Mouse (Mus musculus) urinary bladder, adult 18-20 months (tissue): ENCODE data around the gene Slc35g2.

ENCODE experiments used
- DNase-seq, 2 experiments: peaks; one replicate each; pipeline ENCODE4 v3.0.0; 2022; ENCODE audit warnings: low spot score in 2 of 2, mixed read lengths in 2 of 2

Slc35g2 gene

DNA sequence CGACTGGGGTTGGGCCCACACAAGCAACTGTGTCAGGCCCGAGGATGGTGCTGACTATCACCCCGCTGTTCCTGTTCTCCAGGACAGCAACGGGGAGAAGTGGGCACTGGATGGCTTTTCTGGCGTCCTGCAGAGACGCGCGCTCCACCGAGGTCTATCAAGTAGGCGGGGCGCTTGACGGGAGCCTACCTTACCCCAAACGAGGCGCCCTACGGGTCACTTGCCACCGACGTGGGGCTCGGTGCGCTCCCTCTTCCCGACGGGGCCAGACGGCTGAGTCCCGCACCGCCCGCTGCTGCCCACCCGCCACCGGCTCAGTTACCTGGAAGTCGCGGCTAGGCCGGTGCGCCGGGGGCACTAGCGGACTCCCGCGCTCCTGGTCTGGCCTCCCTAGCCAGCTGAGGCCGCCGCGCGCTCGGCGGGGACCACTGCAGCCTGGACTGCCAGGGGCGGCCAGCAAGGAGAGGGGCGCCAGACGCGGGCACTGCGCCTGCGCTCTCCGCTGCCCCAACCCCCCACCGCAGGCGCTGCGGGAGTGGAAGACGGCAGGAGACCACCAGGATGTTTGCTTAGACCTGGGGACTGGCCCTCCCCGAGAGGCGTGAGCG lies at the start of gene Slc35g2:
Gene Slc35g2, minus strand, starts transcription at position 465 of the 608 bp plus-strand sequence.
- DNase-seq = peak; percentile 14 to 42

- DNase-seq = peak in 1 of 2 experiments; percentile 12
Measured at GRCm38 (mm10) chr9:100616947-100617346, 46.1 kb upstream of the Slc35g2 start.

GRCm38 (mm10) chr9:100613501-100614071 lies 42.7 kb upstream of the Slc35g2 start:
- no peak for DNase-seq

DNA sequence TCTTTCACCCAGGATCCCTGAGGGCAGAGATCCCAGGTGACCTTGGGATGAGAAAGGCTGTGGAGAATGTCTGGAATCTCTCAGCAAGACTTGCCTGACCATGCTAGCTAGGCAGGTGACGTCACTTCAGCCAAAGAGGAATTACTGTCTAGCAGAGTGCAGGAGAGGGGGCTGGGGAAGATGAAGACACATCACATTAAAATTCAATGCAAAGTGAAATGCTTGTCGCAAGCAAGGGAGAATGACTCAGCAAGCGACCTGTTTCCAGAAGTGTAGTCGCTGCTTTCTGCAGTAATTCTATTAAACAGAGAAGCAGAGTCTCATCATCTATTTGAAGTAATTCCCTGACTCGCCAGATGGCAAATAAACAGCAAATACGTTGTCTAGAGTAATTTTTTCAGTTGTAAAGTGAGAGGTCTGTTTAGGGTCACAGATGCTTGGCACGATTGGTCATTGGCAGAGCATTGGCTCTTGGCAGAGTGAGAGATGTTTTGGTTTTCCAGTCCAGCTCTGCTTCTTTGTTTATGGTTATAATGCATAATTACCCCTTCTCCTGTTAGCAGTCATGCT lies 35.2 kb upstream of the Slc35g2 start:
- no peak for DNase-seq

DNA sequence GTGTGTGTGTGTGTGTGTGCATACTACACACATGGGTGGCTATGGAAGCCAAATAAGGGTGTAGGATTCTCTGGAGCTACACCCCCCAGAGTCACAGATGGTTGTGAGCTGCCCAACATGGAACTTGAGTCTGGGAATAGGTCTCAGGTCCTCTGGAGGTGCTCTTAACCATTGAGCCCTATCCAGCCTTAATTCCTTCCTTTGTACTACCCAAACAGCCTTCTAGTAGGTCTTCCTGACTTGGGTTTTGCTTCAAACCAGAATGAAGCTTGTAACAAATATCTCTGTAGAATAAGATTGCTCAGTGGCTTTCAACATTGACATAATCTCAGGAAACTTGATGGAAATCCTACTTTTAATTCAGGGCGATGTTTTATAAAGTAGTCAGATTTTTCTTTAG lies 34.6 kb upstream of the Slc35g2 start:
- DNase-seq = no peak

DNA sequence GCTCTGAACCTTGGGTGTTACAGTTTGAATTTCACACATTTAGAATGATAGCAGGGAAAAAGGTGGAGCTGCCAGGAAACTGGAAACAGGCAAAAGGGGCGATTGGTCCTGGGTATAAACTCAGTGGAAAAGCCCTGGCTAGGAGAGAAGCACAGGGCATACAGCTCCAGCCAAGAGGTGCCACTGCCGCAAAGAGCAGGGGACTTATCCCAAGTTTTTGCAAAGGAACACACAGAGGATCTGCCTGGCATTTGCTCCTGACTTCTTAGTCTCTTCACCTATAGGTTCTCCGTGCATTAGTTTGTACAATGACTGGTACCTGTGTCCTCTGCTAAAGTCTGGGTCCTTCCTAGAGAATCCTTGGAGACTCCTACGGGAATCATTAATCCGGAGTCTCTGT lies 32.3 kb upstream of the Slc35g2 start:
- DNase-seq = no peak

DNA sequence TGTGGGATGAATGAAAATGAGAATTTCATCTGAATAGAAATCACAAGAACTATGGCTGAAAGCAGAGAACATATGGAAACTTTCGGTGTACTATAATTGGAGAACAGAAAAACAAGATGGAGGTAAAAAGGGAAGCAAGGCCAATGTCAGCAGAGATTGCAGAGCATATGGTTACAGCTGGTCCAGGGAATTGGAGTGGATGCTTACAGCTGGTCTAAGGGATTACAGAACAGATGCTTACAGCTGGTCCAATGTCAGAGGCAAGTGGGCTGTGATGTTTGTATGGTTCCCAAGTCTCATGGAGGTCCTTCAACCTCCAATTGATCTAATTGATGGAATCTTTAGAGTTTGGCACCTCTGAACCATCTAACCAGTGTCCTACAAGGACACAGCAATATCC lies 31.2 kb upstream of the Slc35g2 start:
- no peak for DNase-seq

- DNase-seq = no peak
Measured at GRCm38 (mm10) chr9:100599761-100600328, 29.0 kb upstream of the Slc35g2 start.

GRCm38 (mm10) chr9:100597546-100597945 lies 26.7 kb upstream of the Slc35g2 start, which contains the start of gene Stag1:
Stag1 (plus strand) TSS chr9:100597798.
- DNase-seq = no peak

GRCm38 (mm10) chr9:100596317-100596716 lies 25.4 kb upstream of the Slc35g2 start:
- DNase-seq = no peak

DNA sequence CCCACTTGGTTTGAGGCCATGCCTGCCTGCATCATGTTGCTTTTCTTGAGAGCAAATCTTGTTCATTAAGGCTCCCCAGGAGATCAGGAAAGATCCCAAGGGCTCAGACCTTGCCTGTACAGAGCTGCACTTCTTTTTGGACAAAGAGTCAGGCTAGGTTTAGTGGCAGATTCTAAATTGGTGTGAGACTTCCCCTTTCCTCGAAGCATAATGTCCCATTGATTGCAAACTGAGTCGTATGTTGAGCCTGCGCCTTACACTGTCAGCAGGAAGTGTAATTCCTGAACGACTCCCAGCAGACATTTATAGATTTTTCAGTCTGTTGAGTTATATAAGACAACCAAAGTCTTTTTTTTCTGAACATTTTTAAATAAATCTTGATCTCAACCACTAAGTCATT lies 19.6 kb upstream of the Slc35g2 start:
- DNase-seq = no peak

GRCm38 (mm10) chr9:100584031-100584430 lies 13.1 kb upstream of the Slc35g2 start:
- DNase-seq = no peak

GRCm38 (mm10) chr9:100582883-100583575 lies 12.1 kb upstream of the Slc35g2 start:
- DNase-seq = peak; percentile 26 to 52

DNA sequence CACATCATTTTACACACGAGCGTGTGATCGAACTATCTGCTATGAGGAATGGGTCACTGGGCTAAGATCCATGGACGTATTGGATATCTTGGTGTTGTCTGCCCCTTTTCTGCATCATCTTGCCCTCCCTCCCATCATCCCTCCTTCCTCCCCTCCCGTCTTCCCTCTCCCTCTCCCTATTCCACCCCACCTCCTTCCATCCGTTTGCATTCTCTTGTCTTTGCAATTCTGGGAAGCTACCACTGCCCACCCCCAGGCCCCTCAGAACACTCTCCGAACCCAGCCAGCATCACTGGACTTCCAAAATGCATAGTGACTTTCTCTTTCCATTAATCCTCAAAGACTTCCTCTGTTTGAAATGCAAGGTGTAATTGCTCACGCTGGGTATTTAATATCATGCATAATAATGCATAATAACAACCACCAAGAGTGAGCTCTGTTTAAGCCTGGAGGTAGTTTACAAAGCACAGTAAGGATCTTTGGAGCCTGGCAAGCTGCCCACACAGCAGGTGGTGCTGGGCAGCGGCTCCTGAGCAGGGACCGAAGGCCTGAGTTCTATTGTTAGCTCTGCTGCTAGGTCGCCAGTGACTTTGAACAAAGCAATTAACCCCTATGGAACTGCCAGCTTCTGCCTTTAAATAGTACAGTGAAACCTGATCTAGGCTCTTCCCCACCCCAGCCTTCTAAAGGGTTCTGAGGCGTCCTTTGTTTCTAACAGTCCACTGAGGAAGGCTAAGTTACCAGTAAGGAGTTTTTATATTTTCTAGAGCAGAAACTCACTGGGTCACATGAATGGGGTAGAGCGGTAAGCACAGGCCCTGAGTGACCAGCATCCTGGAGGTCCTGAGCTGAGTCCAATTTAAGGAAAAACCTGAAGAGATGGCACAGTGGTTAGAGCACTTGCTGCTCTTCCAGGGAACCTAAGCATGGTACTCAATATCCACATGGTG lies 10.9 kb upstream of the Slc35g2 start:
- DNase-seq = no peak

- DNase-seq = no peak
Measured at GRCm38 (mm10) chr9:100580196-100580740, 9.4 kb upstream of the Slc35g2 start.

- DNase-seq = no peak
Measured at GRCm38 (mm10) chr9:100573942-100574341, 3.1 kb upstream of the Slc35g2 start.

DNA sequence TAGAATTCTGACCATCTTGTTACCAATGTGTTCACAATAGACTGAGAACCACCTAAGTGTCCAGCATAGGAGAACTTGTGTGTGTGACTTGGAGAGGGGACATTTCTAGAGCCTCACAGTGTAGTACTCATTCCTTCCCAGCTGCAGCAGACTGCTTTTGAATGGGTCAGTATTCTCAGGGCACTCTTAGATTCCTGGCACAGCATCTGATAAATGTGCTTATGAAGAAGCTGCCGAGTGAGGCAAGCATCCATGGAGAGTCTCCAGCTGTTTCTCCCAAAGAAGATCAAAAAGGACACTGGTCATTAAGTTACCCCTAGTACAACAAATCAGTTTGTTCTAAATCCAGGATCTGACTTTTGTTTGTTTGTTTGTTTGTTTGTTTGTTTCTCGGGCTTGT lies 2.4 kb upstream of the Slc35g2 start:
- no peak for DNase-seq

DNA sequence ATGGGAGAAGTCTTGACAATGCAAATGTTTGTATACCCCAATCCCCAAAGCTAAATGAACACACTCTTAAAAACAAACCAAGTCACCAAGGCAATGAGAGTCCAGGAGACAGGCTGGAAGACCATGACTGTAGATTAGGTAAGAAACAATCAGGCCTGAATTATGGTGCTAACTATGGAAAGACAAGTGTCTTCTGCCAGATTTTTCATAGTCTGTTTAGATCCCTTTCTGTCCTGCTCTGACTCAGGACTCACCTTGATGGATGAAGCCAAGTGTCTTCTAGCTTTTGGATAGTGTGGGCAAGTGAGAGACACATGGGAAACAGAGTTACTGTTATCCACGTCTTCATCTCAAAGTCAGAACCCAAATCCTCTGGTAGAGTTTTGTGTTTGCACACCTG lies 621 bp upstream of the Slc35g2 start:
- DNase-seq = no peak

DNA sequence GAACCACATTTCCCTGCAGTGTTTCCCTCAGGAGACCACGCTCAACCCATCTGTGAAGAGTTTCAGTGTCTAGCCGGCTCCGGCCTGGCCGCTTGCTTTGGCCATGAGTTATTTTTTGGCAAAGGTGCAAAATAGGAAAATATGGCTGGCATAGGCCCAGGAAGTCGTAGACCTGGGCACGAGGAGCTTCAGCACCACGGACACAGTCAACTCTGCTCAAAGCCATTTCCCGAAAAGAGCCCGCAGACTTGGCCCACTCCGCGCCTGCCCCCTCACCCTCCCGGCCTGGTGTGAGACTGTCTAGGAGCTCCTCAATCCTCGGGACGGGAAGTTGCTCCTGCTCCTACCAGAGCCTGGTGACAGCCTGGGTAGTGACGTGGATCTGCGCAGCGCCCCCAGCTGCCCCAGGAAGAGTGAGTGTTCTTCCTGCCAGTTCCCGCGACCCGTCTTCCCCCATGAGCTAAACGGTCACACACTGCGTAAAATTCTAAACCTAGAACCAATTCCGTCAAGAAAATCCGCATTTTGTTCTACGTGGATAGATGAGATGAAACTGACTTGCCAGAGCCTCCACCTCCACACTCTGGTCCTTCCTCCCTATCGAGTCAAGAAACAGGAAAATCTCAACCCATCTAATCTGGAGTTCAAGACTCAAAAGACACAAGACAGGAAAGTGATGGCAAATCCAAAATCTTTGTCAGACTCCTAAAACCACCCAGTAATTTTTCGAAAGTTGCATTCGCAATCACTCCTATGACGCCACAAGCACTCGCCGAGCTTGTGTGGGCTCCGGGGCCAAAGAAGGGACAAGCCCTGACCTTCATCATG lies 878 bp downstream of the Slc35g2 start:
- peak in 1 of 2 experiments; percentile 18 for DNase-seq

GRCm38 (mm10) chr9:100560251-100560890 lies 10.5 kb downstream of the Slc35g2 start:
- no peak for DNase-seq
